Mouse (Mus musculus) heart, postnatal 0 days (tissue): Measurements from ENCODE around the gene Ptprj. TPM values are rescaled to one million over a fixed set of nuclear protein-coding genes. Genes with fewer than 3 reads are reported as not detected.

Experiments used
- ATAC-seq: fragments of 200-750 bp; cut with Nextera tagmentation; 2 replicates; pipeline ENCODE4 v1.8.0; 2017; ENCODE audit warnings: low read depth, moderate number of reproducible peaks, moderate library complexity; ENCODE audit not compliant: insufficient read depth
- DNase-seq: peaks from one replicate; pipeline ENCODE4 v3.0.0-alpha.2; 2016; ENCODE audit warnings: low spot score
- H3K27ac ChIP-seq: fragments of 300-500 bp; sonication (generic); 2 replicates; pipeline ENCODE4 v1.5.1; 2014; ENCODE audit warnings: low read depth, mild to moderate bottlenecking
- H3K27me3 ChIP-seq: fragments of 300-500 bp; sonication (generic); 2 replicates; pipeline ENCODE4 v1.6.1; 2014; ENCODE audit warnings: low read length, mixed read lengths; ENCODE audit not compliant: control insufficient read depth, insufficient read depth
- H3K36me3 ChIP-seq: fragments of 300-500 bp; sonication (generic); replicated peaks from 2 replicates; pipeline ENCODE4 v1.6.1; 2014; ENCODE audit warnings: low read length, mixed read lengths; ENCODE audit not compliant: control insufficient read depth, insufficient read depth
- H3K4me1 ChIP-seq: fragments of 300-500 bp; sonication (generic); 2 replicates; pipeline ENCODE4 v1.6.1; 2014; ENCODE audit warnings: antibody characterized with exemption; ENCODE audit not compliant: control insufficient read depth, insufficient read depth
- H3K4me2 ChIP-seq: fragments of 300-500 bp; sonication (generic); 2 replicates; pipeline ENCODE4 v1.6.1; 2014; ENCODE audit warnings: low read depth, mild to moderate bottlenecking, low read length, moderate library complexity
- H3K4me3 ChIP-seq: fragments of 300-500 bp; sonication (generic); 2 replicates; pipeline ENCODE4 v1.5.1; 2014; ENCODE audit warnings: low read depth, low read length
- H3K9ac ChIP-seq: fragments of 300-500 bp; sonication (generic); replicated peaks from 2 replicates; pipeline ENCODE4 v1.6.1; 2014; ENCODE audit warnings: low read depth, low read length, mixed read lengths
- H3K9me3 ChIP-seq: fragments of 300-500 bp; sonication (generic); replicated peaks from 2 replicates; pipeline ENCODE4 v1.6.1; 2016; ENCODE audit warnings: low read length; ENCODE audit not compliant: control insufficient read depth
- CTCF ChIP-seq: IDR thresholded peaks from 2 replicates; pipeline ENCODE4 v1.5.1; 2016; ENCODE audit warnings: antibody characterized with exemption, control low read depth, low read depth
- EP300 ChIP-seq: IDR thresholded peaks from 2 replicates; pipeline ENCODE4 v1.6.1; 2016; ENCODE audit warnings: antibody characterized with exemption, low read depth
- WGBS: fragments of 180-500 bp; shearing (Covaris S2); extraction: QIAGEN DNeasy Blood & Tissue Kit; methylation state at CpG from one replicate; pipeline ENCODE4 v1.1.7; 2014; 5-methylcytosine and 5-hydroxymethylcytosine counted together
- polyA plus RNA-seq: library from polyadenylated mRNA; unstranded; fragments of >200 nt; fragmentation: Nextera tagmentation; extraction: Ambion mirVana; gene quantifications from 2 replicates; pipeline ENCODE4 v1.2.1, GENCODE M21; 2015
- total RNA-seq: library from RNA; depleted of rRNA; stranded (reverse); fragments of >200 nt; gene quantifications from 2 replicates; pipeline ENCODE4 v1.2.3, GENCODE M21; 2014; ENCODE audit warnings: low replicate concordance

The Ptprj gene
- total and polyA plus RNA-seq, 2 experiments from 2014 or later: 0.56 to 6.8 TPM

DNA sequence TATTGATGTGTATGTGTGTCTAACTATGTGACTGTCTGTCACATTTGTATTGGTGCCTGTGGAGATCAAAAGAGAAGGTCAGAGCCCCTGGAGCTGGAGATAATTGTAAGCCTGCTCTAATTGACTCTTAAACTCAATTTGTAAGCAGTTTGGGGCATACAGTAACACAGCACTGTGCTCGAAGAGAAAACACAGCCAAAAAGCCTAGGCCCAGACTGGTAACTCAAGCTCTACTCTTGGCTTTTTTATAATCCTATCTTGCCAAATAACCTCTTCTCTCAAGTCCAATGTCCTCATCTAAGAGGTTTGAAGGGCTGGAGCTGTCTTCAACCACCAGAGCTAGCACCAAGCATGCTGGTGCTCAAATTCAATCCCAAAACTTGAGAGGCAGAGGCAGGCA is 3.5 kb downstream of the Ptprj start:
- Histone ChIP-seq H3K9me3 (no peaks in the 10 kb centered on the region), H3K4me1 (no peaks in the 10 kb centered on the region), H3K27me3 (no peaks in the 10 kb centered on the region), H3K4me3 (no peak overlapping the region), H3K9ac (no peak overlapping the region), H3K4me2 (no peak overlapping the region), H3K36me3 (no peaks in the 10 kb centered on the region), H3K27ac (no peak overlapping the region)
- 73% methylated on average over 1 of the region's 1 CpGs for WGBS
- ATAC-seq: no peak
- no peak for TF ChIP-seq CTCF
- TF ChIP-seq EP300: no peak
- no peak for DNase-seq

DNA sequence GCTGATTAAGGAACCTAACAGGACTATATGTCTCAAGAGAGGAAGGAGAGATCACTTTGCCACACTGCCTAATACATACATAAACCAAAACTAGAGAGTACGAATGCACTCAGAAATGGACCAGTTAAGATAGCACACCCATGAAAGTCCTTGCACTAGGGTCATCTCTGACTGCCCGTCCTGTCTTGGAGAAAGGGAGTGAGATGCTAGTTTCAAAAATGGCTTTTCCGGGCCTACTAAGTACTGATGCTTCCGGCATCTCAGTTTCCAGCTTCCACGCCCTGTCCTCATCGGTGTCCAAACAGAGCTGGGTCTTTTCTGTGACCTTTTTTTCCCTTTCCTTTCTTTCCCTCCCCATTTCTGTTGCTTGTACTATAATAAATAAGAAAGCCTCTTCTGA is 4.0 kb downstream of the Ptprj start:
- no peak for ATAC-seq
- no peak for DNase-seq
- H3K4me2 ChIP-seq: no peak overlapping the region
- no peaks in the 10 kb centered on the region for H3K9me3 ChIP-seq
- H3K4me3 ChIP-seq: no peak overlapping the region
- H3K9ac ChIP-seq: no peak overlapping the region
- TF ChIP-seq EP300: no peak
- TF ChIP-seq CTCF: no peak
- 81% methylated on average over 6 of the region's 6 CpGs for WGBS
- no peaks in the 10 kb centered on the region for H3K4me1 ChIP-seq
- no peaks in the 10 kb centered on the region for H3K36me3 ChIP-seq
- no peak overlapping the region for H3K27ac ChIP-seq
- no peaks in the 10 kb centered on the region for H3K27me3 ChIP-seq

DNA sequence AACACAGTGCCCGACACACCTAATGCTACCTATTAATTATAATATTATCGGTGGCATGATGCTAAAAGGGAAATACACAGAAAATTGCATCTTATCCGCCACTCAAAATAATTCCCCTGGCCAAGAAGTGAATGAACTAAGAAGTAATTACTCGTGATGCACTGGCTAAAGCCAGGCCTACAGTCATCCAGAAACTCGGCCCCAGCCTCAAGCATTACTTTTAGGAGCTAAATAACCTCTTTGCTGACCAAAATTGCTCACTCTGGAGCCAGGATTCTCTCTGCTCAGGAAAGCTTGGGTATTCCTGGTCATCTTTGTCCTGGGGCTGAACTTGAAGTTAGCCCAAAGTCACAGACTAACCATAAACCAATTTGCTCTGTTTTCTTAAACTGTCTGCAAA is 4.7 kb downstream of the Ptprj start:
- no peak overlapping the region for H3K9ac ChIP-seq
- no peaks in the 10 kb centered on the region for H3K27me3 ChIP-seq
- no peak overlapping the region for H3K27ac ChIP-seq
- no peaks in the 10 kb centered on the region for H3K36me3 ChIP-seq
- no peak overlapping the region for H3K4me2 ChIP-seq
- no peaks in the 10 kb centered on the region for H3K9me3 ChIP-seq
- DNase-seq (no peak), ATAC-seq (no peak)
- no peaks in the 10 kb centered on the region for H3K4me1 ChIP-seq
- no peak overlapping the region for H3K4me3 ChIP-seq
- WGBS: 86% methylated on average over 5 of the region's 5 CpGs
- no peak for TF ChIP-seq EP300
- no peak for TF ChIP-seq CTCF

DNA sequence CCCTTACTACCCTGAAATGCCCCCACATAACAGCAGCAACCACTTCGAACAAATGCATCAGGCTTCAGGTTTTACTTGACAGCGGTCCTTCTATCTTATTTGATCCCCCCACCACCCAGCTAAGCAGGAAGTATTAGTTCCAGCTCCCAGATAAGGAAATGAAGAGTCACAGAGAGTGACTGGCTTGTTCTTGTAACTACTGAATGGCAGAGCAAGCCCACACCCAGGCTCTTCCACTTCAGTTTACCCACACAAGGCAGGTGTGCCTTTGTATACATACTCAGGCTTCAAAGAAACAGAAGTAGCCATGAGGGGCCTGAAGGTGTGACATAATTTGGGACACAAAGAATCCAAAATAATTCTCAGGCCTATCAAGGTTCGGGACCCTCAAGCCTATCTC is 5.3 kb downstream of the Ptprj start:
- H3K4me1 ChIP-seq: no peaks in the 10 kb centered on the region; the same call in 1 of the 2 replicates
- no peak for ATAC-seq
- no peak overlapping the region for H3K9ac ChIP-seq
- WGBS: 57% methylated on average over 3 of the region's 3 CpGs
- H3K9me3 ChIP-seq: no peaks in the 10 kb centered on the region
- no peak for DNase-seq
- H3K4me3 ChIP-seq: no peak overlapping the region
- H3K36me3 ChIP-seq: no peaks in the 10 kb centered on the region
- H3K27ac ChIP-seq: no peak overlapping the region
- no peak overlapping the region for H3K4me2 ChIP-seq
- H3K27me3 ChIP-seq: no peaks in the 10 kb centered on the region
- TF ChIP-seq CTCF (no peak), EP300 (no peak)

DNA sequence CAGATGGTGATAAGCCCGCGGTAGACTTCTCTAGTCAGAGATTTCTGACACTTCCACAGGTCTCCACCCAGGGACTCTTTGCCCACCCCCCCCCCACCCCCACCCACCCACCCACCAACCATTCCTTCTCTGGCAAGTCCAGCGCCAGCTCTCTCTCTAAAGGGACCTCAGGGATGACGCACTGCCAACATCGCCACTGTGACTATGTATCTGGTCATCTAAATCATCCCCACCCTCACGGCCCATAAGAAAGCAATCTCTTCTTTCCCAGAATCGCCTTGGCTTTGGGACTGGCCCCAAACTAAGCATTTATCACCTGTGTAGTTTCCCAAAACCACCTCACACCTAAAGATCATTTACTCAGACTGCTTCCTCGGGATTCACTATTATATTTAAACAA is 5.9 kb downstream of the Ptprj start:
- TF ChIP-seq CTCF (no peak), EP300 (no peak)
- Histone ChIP-seq H3K4me3 (peak overlapping the region; percentile 37), H3K4me2 (peak overlapping the region; percentile 56), H3K4me1 (no peaks in the 10 kb centered on the region; the same call in 1 of the 2 replicates), H3K36me3 (no peaks in the 10 kb centered on the region), H3K27ac (no peak overlapping the region), H3K9me3 (no peaks in the 10 kb centered on the region), H3K27me3 (no peaks in the 10 kb centered on the region), H3K9ac (no peak overlapping the region)
- DNase-seq: no peak
- ATAC-seq: no peak
- WGBS: 47% methylated on average over 8 of the region's 8 CpGs

DNA sequence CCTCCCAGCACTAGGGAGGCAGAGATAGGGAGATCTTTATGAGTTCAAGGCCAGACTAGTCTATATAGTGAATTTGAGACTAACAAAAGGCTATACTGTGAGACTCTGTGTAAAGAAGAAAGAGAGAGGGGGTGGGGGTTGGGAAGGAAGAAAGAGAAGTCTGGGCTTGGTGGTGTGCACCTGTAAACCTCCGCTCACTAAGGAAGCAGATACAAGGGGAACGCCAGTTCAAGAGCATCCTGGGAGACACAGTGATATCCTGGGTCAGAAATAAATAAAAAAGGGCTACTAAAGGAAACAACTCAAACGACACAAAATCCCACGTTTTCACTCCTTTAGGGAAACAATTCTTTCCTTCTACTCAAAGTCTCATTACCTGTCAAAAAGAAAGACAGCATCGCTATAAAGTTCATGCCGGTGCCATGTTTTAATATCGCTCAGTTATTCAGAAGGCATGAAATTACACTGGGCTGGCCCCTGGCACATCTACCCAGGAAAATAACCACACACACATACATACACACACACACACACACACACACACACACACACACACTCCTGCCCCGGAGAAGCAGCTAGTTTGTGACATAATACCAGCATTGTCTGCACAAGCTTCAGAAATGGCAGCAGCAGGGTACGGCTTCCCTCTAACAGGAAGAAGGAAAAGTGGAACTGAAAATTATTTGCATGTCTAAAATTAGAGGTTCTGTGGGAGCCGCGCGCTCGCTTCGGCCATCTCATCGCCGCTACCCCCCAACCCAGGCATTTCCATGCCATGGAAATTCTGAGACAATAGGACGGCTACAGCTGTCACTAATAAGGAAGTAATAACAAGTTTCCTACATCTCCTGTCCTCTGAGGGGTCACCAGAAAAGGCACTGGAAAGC is 6.6 kb downstream of the Ptprj start:
- Histone ChIP-seq H3K27me3 (no peaks in the 10 kb centered on the region), H3K4me1 (no peaks in the 10 kb centered on the region; the same call in 1 of the 2 replicates), H3K9ac (peak overlapping the region; percentile 42; the same call in 1 of the 2 replicates), H3K4me3 (peak overlapping the region; percentile 37), H3K27ac (no peak overlapping the region), H3K9me3 (no peaks in the 10 kb centered on the region), H3K4me2 (peak overlapping the region; percentile 56), H3K36me3 (no peaks in the 10 kb centered on the region)
- 0 out of 2 replicates have a peak, but pooled peaks have one; percentile 24 for ATAC-seq
- no peak for DNase-seq
- no peak for TF ChIP-seq EP300
- WGBS: 47% methylated on average over 17 of the region's 17 CpGs
